Mouse (Mus musculus) heart, embryonic 11.5 days (tissue): ENCODE measurements around the gene Trim30d. TPM values are rescaled to one million over a fixed set of nuclear protein-coding genes. Genes with fewer than 3 reads are reported as not detected.
"Not testable (repeated sequence)": the region's sequence is repeated elsewhere in the genome, so short reads cannot be mapped to it uniquely, and the experiment has no call there.

Experiments
- ATAC-seq: fragments of 200-750 bp; cut with Nextera tagmentation; replicated peaks from 2 replicates; pipeline ENCODE4 v1.8.0; 2017; ENCODE audit warnings: moderate library complexity; ENCODE audit not compliant: insufficient number of reproducible peaks, low FRiP score, low TSS enrichment
- H3K27ac ChIP-seq: fragments of 300-500 bp; sonication (generic); 2 replicates; pipeline ENCODE4 v1.5.1; 2014; ENCODE audit warnings: mild to moderate bottlenecking, low read depth, low read length
- H3K27me3 ChIP-seq: fragments of 300-500 bp; sonication (generic); 2 replicates; pipeline ENCODE4 v1.6.1; 2014; ENCODE audit warnings: mild to moderate bottlenecking, low read length, mixed read lengths; ENCODE audit not compliant: control insufficient read depth, insufficient read depth
- H3K36me3 ChIP-seq: fragments of 300-500 bp; sonication (generic); 2 replicates; pipeline ENCODE4 v1.6.1; 2014; ENCODE audit warnings: mild to moderate bottlenecking, low read length, moderate library complexity, mixed read lengths; ENCODE audit not compliant: control insufficient read depth, insufficient read depth
- H3K4me1 ChIP-seq: fragments of 300-500 bp; sonication (generic); 2 replicates; pipeline ENCODE4 v1.6.1; 2014; ENCODE audit warnings: low read length; ENCODE audit not compliant: control insufficient read depth, insufficient read depth
- H3K4me2 ChIP-seq: fragments of 300-500 bp; sonication (generic); 2 replicates; pipeline ENCODE4 v1.6.1; 2014; ENCODE audit warnings: mild to moderate bottlenecking, moderate library complexity
- H3K4me3 ChIP-seq: fragments of 300-500 bp; sonication (generic); 2 replicates; pipeline ENCODE4 v1.5.1; 2014; ENCODE audit warnings: low read depth, low read length
- H3K9ac ChIP-seq: fragments of 300-500 bp; sonication (generic); 2 replicates; pipeline ENCODE4 v1.6.1; 2014; ENCODE audit warnings: mild to moderate bottlenecking, low read depth, low read length, moderate library complexity
- H3K9me3 ChIP-seq: fragments of 300-500 bp; sonication (generic); replicated peaks from 2 replicates; pipeline ENCODE4 v1.6.1; 2016; ENCODE audit warnings: low read length; ENCODE audit not compliant: control insufficient read depth
- WGBS: fragments of 180-500 bp; shearing (Covaris S2); extraction: QIAGEN DNeasy Blood & Tissue Kit; methylation state at CpG from one replicate; pipeline ENCODE4 v1.1.7; 2014; ENCODE audit not compliant: insufficient replicate concordance; 5-methylcytosine and 5-hydroxymethylcytosine counted together
- polyA plus RNA-seq: library from polyadenylated mRNA; unstranded; fragments of >200 nt; fragmentation: Nextera tagmentation; extraction: Ambion mirVana; gene quantifications from 2 replicates; pipeline ENCODE4 v1.2.1, GENCODE M21; 2014

Gene Trim30d
- 0.07 TPM in 1 of 2 replicates, not detected in the other for polyA plus RNA-seq

DNA sequence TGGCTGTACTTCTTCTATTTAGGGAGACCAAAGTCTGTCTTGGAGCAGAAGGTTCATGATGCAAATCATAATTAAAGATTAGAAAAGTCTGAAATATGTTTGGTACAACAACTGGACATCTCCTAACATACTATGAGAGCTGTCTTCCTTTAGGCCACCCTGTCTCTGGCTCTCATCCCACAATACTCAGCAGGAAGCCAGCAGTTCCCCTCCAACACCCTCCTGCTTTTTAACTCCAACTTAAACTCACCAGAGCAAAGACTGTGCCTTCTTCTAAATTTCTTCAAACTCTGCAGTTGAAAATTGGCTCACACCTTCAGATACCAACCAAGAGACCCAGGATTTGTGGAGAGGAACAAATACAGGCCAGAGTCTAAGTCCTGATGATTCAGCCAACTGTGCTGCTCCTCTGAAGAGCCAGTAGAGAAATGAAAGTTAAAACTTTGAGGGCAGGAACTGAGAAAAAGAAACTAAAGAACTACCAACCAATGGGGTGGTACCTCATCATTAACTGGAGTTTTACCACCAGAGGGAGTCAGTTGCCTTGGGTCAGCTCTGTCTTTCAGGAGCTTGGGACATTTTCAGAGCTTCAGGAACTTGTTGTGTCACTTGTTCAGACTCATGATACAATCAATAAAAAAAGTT is at the start of gene Trim30d:
TSS of gene Trim30d (minus strand) at position 429 of the 645 bp plus-strand sequence.
- H3K27me3 ChIP-seq, H3K4me3 ChIP-seq, H3K4me2 ChIP-seq, ATAC-seq, H3K27ac ChIP-seq, H3K9ac ChIP-seq, H3K9me3 ChIP-seq, H3K4me1 ChIP-seq, H3K36me3 ChIP-seq: not testable (repeated sequence)

DNA sequence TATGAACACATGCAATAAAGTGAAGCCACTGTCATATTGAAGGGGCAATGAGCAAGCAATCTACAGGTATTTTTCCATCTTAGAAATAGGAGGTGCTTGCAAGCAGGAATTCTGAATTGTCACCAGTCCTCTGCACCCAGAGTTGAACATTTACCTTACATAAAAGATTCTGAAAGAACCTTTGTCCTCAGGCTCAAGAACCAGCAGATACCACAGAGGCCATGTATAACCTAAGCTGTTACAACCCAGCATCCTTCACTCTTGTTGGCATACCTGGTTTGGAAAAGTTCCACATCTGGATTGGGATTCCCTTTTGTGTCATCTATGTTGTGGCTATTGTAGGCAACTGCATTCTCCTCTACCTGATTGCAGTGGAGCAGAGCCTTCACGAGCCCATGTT is 45.1 kb upstream of the Trim30d start:
- WGBS: 74% methylated on average over 1 of the region's 1 CpGs
- no peaks in the 10 kb centered on the region for H3K4me1 ChIP-seq
- H3K36me3 ChIP-seq: no peaks in the 10 kb centered on the region
- ATAC-seq: no peak
- no peak overlapping the region for H3K4me2 ChIP-seq
- H3K9me3 ChIP-seq: no peaks in the 10 kb centered on the region
- no peaks in the 10 kb centered on the region for H3K27me3 ChIP-seq
- no peak overlapping the region for H3K27ac ChIP-seq
- H3K4me3 ChIP-seq: no peak overlapping the region
- H3K9ac ChIP-seq: no peak overlapping the region

DNA sequence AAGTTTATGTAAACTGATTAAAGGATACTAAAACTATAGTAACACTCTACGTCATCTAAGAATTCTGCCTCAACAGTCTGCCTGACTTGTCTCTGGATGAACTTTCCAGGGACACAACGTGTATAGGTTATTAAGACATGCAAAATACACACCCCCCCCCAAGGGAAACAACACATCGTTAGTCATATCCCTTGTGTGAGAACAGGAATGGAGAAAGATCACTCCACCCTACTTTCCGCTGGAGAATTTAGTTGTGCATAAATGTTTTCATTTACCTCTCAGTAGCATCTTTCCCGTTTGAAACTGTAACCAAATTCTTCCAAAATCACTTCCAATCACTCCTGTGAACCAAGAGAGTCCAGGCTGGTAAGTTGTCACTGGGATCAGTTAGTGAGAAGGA is 42.2 kb upstream of the Trim30d start, which contains the start of gene Olfr651:
TSS of gene Olfr651 (plus strand) at position 301 of the 400 bp plus-strand sequence.
- no peak within 1 kb of the TSS for H3K27ac ChIP-seq
- 69% methylated on average over 5 of the region's 5 CpGs for WGBS
- no peaks in the 10 kb centered on the region for H3K27me3 ChIP-seq
- no peaks in the 10 kb centered on the region for H3K36me3 ChIP-seq
- H3K4me3 ChIP-seq: no peak within 1 kb of the TSS
- H3K9ac ChIP-seq: no peak within 1 kb of the TSS
- H3K4me2 ChIP-seq: no peak within 1 kb of the TSS
- H3K4me1 ChIP-seq: no peaks in the 10 kb centered on the region
- no peak for ATAC-seq
- H3K9me3 ChIP-seq: no peaks in the 10 kb centered on the region

DNA sequence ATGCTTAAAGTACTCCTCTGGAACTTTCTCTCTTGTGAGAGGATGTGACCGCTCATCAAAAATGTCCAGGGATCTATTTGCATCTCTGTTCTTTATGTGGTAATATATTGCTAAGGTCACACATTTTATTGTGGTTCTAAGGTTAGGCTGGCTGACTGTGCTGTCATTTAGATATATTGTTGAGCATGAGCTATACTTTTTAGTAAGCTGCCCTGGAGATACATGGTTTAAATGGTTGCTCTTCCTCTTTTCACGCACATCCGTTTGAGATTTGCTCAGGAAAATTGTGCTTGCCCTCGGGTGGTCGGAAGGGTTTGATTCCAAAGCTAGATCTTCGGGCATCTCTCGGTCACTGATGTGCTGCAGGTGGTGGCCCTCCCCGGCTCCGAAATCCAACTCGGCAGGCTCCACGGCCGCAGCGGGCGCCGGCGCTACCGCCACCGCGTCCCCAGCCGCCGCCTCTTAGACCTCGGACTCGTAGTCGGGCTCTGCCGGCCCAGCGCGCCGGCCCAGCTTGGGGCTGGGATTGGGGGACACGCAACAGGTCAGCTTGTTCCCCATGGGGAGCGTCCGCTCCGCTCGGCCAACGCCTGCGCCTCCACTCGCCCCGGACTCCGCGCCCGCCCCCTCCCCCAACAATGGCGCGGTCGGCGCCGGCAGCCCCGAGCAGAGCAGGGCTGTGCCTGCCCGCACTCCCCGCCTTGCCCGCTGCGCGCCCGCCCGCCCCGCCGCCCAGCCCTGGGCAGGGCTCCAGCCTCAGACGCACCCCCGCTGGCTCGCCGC is 5.9 kb downstream of the Trim30d start:
- peak overlapping the region; percentile 61 for H3K4me3 ChIP-seq
- 3% methylated on average over 53 of the region's 59 CpGs for WGBS
- peak overlapping the region; percentile 67 for H3K4me2 ChIP-seq
- H3K9me3 ChIP-seq: no peaks in the 10 kb centered on the region
- H3K27ac ChIP-seq: no peak overlapping the region
- peak overlapping the region; percentile 61 for H3K9ac ChIP-seq
- peak; percentile 77 for ATAC-seq
- H3K36me3 ChIP-seq: no peaks in the 10 kb centered on the region
- H3K4me1 ChIP-seq: no peaks in the 10 kb centered on the region
- no peaks in the 10 kb centered on the region for H3K27me3 ChIP-seq

DNA sequence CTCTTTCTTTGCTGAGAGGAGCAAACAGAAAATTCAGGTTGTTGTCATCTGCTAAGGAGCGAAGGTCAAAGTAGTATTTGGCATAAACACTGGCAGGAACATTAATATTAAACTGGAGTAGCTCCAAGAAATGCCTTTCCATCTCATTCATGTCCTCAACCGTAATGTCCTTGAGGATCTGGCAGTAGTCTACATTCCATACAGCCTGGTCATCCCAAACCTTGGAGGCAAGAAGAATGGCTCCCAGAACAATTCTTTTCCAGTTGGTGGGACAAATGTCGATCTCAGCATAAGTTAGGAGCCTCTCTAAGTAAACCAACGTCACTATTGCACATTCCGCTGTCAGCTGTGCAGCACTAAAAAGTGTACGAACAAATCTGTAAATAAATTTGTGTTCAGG is 6.5 kb downstream of the Trim30d start:
- ATAC-seq, H3K27ac ChIP-seq: not testable (repeated sequence)

DNA sequence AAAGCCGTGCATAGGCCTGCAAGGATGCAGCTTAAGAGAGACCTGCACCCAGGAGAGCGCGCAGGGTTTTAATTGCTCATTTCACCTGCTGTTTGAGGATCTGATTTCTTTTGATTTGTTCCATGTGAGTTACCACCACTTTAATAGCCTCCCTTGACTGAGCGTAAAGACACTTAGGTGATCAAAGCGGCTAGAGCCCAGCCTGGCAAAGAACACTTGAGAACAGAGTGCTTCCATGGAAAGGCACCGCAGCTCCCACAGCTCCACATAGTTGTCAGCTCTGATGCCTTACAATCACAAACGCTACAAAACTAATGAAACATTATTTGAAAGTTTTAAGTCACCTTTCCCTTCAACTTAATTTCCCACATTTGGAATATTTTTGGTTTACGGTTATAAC is 8.2 kb downstream of the Trim30d start:
- H3K4me1 ChIP-seq, H3K9ac ChIP-seq, H3K36me3 ChIP-seq, H3K27me3 ChIP-seq, H3K27ac ChIP-seq, ATAC-seq, H3K9me3 ChIP-seq, H3K4me3 ChIP-seq, H3K4me2 ChIP-seq: not testable (repeated sequence)
- WGBS: 63% methylated on average over 6 of the region's 8 CpGs

More for the DNA sequence above, 6.5 kb downstream of the Trim30d start:
- not testable (repeated sequence) for H3K27me3 ChIP-seq, H3K4me2 ChIP-seq, H3K36me3 ChIP-seq, H3K4me1 ChIP-seq, H3K9ac ChIP-seq, H3K4me3 ChIP-seq, H3K9me3 ChIP-seq
- 64% methylated on average over 6 of the region's 6 CpGs for WGBS

DNA sequence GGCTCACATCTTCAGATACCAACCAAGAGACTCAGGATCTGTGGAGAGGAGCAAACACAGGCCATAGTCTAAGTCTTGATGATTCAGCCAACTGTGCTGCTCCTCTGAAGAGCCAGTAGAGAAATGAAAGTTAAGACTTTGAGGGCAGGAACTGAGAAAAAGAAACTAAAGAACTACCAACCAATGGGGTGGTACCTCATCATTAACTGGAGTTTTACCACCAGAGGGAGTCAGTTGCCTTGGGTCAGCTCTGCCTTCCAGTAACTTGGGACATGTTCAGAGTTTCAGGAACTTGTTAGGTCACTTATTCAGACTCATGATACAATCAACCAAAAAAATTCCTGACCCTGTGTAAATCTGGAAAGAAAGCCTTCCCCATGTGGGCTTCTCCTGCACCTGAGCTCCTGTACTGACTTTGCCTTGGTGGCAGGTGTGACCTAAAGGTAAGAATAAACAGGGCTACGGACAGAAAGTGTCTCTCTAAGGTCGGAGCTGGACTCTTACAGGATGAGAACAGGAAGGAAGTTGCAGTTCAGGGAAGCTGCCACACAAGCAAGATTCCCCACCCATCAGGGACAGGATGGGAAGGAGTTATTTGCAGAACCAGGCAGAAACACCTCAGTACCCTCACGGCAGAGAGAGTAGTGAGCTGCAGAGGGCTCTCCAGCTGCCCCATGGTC is 42.4 kb downstream of the Trim30d start, which contains the start of gene Trim30a:
TSS of gene Trim30a (minus strand) at position 129 of the 680 bp plus-strand sequence.
- H3K4me3 ChIP-seq: no peak within 1 kb of the TSS
- no peak within 1 kb of the TSS for H3K4me2 ChIP-seq
- H3K4me1 ChIP-seq: no peaks in the 10 kb centered on the region
- no peaks in the 10 kb centered on the region for H3K9me3 ChIP-seq
- H3K27me3 ChIP-seq: no peaks in the 10 kb centered on the region
- no peak within 1 kb of the TSS for H3K27ac ChIP-seq
- no peaks in the 10 kb centered on the region for H3K36me3 ChIP-seq
- 53% methylated on average over 3 of the region's 3 CpGs for WGBS
- H3K9ac ChIP-seq: no peak within 1 kb of the TSS
- no peak for ATAC-seq

DNA sequence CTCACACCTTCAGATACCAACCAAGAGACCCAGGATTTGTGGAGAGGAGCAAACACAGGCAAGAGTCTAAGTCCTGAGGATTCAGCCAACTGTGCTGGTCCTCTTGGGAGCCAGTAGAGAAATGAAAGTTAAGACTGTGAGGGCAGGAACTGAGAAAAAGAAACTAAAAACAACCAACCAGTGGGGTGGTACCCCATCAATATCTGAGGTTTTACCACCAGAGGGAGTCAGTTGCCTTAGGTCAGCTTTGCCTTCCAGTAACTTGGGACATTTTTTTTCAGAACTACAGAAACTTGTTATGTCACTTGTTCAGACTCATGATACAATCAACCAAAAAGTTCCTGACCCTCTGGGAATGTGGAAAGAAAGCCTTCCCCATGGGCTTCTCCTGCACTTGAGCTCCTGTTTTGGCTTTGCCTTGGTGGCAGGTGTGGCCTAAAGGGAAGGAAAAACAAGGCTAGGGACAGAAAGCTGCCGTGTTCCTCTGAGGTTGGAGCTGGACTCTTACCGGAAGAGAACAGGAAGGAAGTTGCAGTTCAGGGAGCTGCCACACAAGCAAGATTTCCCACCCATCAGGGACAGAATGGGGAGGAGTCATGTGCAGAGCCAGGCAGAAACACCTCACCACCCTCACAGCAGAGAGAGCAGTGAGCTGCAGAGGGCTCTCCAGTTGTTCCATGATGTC is 61.5 kb downstream of the Trim30d start:
- Histone ChIP-seq H3K27me3 (no peaks in the 10 kb centered on the region), H3K27ac (no peak overlapping the region), H3K4me3 (no peak overlapping the region), H3K9ac (no peak overlapping the region), H3K4me1 (no peaks in the 10 kb centered on the region), H3K36me3 (no peaks in the 10 kb centered on the region), H3K9me3 (no peaks in the 10 kb centered on the region), H3K4me2 (no peak overlapping the region)
- peak; percentile 62 for ATAC-seq
- WGBS: 58% methylated on average over 2 of the region's 2 CpGs
